Mouse (Mus musculus) inflammation-experienced regulatory T-cells, adult 16 weeks (primary cell): Measurements from ENCODE around the gene Gm3383. TPM values are rescaled to one million over a fixed set of nuclear protein-coding genes. Genes with fewer than 3 reads are reported as not detected.

Source experiments
- polyA plus RNA-seq: library from polyadenylated mRNA; unstranded; fragments of 100-300 nt; shearing (Covaris generic); gene quantifications from one replicate; pipeline ENCODE4 v1.2.1, GENCODE M21; 2017

The Gm3383 gene
- polyA plus RNA-seq = 6.4 TPM

GRCm38 (mm10) chr14:5807882-5808281 lies at the start of gene Gm3383:
Gene Gm3383, minus strand, starts transcription at chr14:5807982.

GRCm38 (mm10) chr14:5830229-5830628 lies 22.4 kb upstream of the Gm3383 start, which contains the start of gene Gm3424:
Gene Gm3424, minus strand, starts transcription at chr14:5830329.

GRCm38 (mm10) chr14:5741477-5741876 lies 66.3 kb downstream of the Gm3383 start, which contains the start of gene Gm3373:
Gene Gm3373, minus strand, starts transcription at chr14:5741577.

GRCm38 (mm10) chr14:5687357-5687756 lies 120.4 kb downstream of the Gm3383 start, which contains the start of gene Gm9603:
Gene Gm9603, minus strand, starts transcription at chr14:5687457.

GRCm38 (mm10) chr14:5632928-5633327 lies 174.9 kb downstream of the Gm3383 start, which contains the start of gene Gm8265:
Gene Gm8265, minus strand, starts transcription at chr14:5633028.

Other genes with a start within 250 kb of the Gm3383 start
- gene Gm8265, start 175.0 kb downstream of the Gm3383 start, polyA plus RNA-seq = not detected
- not detected for gene Gm9603, start 120.5 kb downstream of the Gm3383 start, polyA plus RNA-seq
- gene Gm3373, start 66.4 kb downstream of the Gm3383 start, polyA plus RNA-seq = not detected
- gene Gm3424, start 22.3 kb upstream of the Gm3383 start, polyA plus RNA-seq = not detected
- 2.5 TPM for gene Gm8237, start 72.4 kb upstream of the Gm3383 start, polyA plus RNA-seq
- 4.5 TPM for gene Gm3248, start 153.8 kb upstream of the Gm3383 start, polyA plus RNA-seq
- not detected for gene Gm3453, start 171.2 kb upstream of the Gm3383 start, polyA plus RNA-seq